Mouse (Mus musculus): ENCODE measurements around the gene Rab44.

- TF ChIP-seq CTCF (IDR thresholded peaks at IDR 0.05; ENCODE audit: control insufficient read depth, insufficient read depth, insufficient read length) (no peak), MYOG (IDR thresholded peaks at IDR 0.05; ENCODE audit: control insufficient read depth, extremely low read depth, insufficient read length) (no peak), FOSL1 (IDR thresholded peaks at IDR 0.05; ENCODE audit: insufficient read depth, low read length, poor library complexity, severe bottlenecking) (no peak)
Measured at GRCm38 (mm10) chr17:29122817-29123216, 8.9 kb downstream of the Rab44 start.

Measured in C2C12 (cell line).